Mouse (Mus musculus) ES-E14 (cell line): ENCODE data around the gene Gm8122.
"Not testable (repeated sequence)": the region's sequence is repeated elsewhere in the genome, so short reads cannot be mapped to it uniquely, and the experiment has no call there.

ENCODE experiments used
- CHD2 ChIP-seq: IDR thresholded peaks from 2 replicates; pipeline ENCODE4 v1.6.1; 2014; ENCODE audit warnings: mild to moderate bottlenecking, low read depth, low read length, inconsistent platforms
- HCFC1 ChIP-seq: IDR thresholded peaks from 2 replicates; pipeline ENCODE4 v1.6.1; 2012; ENCODE audit warnings: low read length, inconsistent platforms, borderline replicate concordance; ENCODE audit not compliant: insufficient read depth
- MAFK ChIP-seq: IDR thresholded peaks from 2 replicates; pipeline ENCODE4 v1.6.1; 2014; ENCODE audit warnings: mild to moderate bottlenecking, low read depth, low read length, inconsistent platforms; ENCODE audit not compliant: insufficient read depth
- ZC3H11A ChIP-seq: IDR thresholded peaks from 2 replicates; pipeline ENCODE4 v1.6.1; 2012; ENCODE audit warnings: low read depth, mild to moderate bottlenecking, inconsistent platforms, low read length, borderline replicate concordance

DNA sequence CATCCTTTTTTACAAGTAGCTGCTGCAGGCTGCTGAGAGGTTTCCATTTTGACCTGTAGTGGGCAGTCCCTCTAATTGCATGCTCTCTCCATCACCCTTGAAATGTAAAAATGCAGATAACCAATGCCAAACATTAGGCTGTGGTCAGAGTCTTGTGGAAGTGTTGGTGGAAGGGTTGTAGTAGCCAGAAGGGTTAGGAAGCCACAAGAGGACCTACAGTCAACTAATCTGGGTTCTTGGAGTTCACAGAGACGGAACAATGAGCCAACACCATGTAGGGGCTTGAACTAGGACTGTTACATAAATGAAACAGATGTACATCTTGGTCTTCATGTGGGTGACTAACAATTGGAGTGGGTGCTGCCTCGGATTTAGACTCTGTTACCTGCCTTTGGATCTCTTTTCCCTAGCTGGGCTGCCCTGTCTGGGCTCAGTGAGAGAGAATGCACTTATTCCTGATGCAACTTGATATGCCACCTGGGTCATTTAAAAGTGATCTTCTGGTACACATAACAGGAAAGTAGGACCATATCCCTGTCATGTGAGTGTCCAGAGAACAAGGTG is 33.5 kb upstream of the Gm8122 start:
- TF ChIP-seq MAFK, HCFC1, ZC3H11A, CHD2: not testable (repeated sequence)
